ENCODE assay signal across 29 mouse cellular contexts in genomic region chr4:47691207-47691606, GRCm38 (mm10).
DNase-seq lines count a peak whose midpoint lies in the region; ATAC-seq and TF ChIP-seq lines count a peak whose summit lies in the region.
"Had no signal": no experiment of that assay in that cellular context is flagged by ENCODE, and none has a peak within 500 bp of the region (broad histone marks: within the 10 kb centered on the region; RNA-seq: fewer than 3 reads in every experiment).

No protein-coding gene starts in this region.

- no peaks in the 10 kb centered on the region for H3K36me3 ChIP-seq in heart, embryonic 15.5 days
- H3K36me3 ChIP-seq in liver, embryonic 13.5 days: no peaks in the 10 kb centered on the region
- H3K36me3 ChIP-seq in liver, embryonic 15.5 days (replicated peaks): no peaks in the 10 kb centered on the region
- H3K36me3 ChIP-seq in stomach, postnatal 0 days (ENCODE audit: control insufficient read depth, insufficient read depth, low read length): no peaks in the 10 kb centered on the region
- H3K36me3 ChIP-seq: embryonic facial prominence, embryonic 13.5 days; hindbrain, embryonic 12.5 days; intestine, embryonic 15.5 days; midbrain, embryonic 10.5 days; midbrain, embryonic 15.5 days; neural tube, embryonic 15.5 days had no signal

- TF ChIP-seq EP300 in stomach, postnatal 0 days (optimal IDR thresholded peaks at IDR 0.05): no peak

- no peak overlapping the region for H3K4me2 ChIP-seq in heart, embryonic 15.5 days
- H3K4me2 ChIP-seq in liver, embryonic 13.5 days: no peak overlapping the region
- no peak overlapping the region for H3K4me2 ChIP-seq in liver, embryonic 15.5 days
- no peak overlapping the region for H3K4me2 ChIP-seq in stomach, postnatal 0 days (replicated peaks; ENCODE audit: low read depth)
- H3K4me2 ChIP-seq: embryonic facial prominence, embryonic 13.5 days; hindbrain, embryonic 12.5 days; intestine, embryonic 15.5 days; lung, embryonic 14.5 days; midbrain, embryonic 15.5 days; neural tube, embryonic 15.5 days had no signal

- H3K9me3 ChIP-seq in heart, embryonic 15.5 days (replicated peaks): no peaks in the 10 kb centered on the region
- no peaks in the 10 kb centered on the region for H3K9me3 ChIP-seq in liver, embryonic 13.5 days (replicated peaks)
- H3K9me3 ChIP-seq in liver, embryonic 15.5 days (replicated peaks): no peaks in the 10 kb centered on the region
- no peaks in the 10 kb centered on the region for H3K9me3 ChIP-seq in stomach, postnatal 0 days (ENCODE audit: control insufficient read depth, low read length)
- H3K9me3 ChIP-seq: embryonic facial prominence, embryonic 13.5 days; hindbrain, embryonic 12.5 days; intestine, embryonic 15.5 days; midbrain, embryonic 10.5 days; midbrain, embryonic 15.5 days; neural tube, embryonic 15.5 days had no signal

- peak; percentile 35; the same call in 1 of the 2 replicates for ATAC-seq in heart, embryonic 15.5 days (replicated peaks; ENCODE audit: insufficient number of reproducible peaks, insufficient read depth, low FRiP score, low read depth)
- ATAC-seq in liver, embryonic 13.5 days (ENCODE audit: low read depth): peak; percentile 39; the same call in 1 of the 2 replicates
- ATAC-seq in liver, embryonic 15.5 days (ENCODE audit: insufficient read depth): peak; percentile 60
- peak; percentile 86; the same call in 1 of the 2 replicates for ATAC-seq in stomach, postnatal 0 days (ENCODE audit: low FRiP score, low TSS enrichment)
- no peak for ATAC-seq in erythroid progenitor cell, adult 5-6 weeks (replicated peaks; ENCODE audit: low FRiP score, poor library complexity, severe bottlenecking)
- ATAC-seq: forebrain, postnatal 0 days; hindbrain, postnatal 0 days; intestine, embryonic 15.5 days; midbrain, embryonic 15.5 days had no signal

- no peaks in the 10 kb centered on the region for H3K4me1 ChIP-seq in heart, embryonic 15.5 days (replicated peaks)
- no peaks in the 10 kb centered on the region for H3K4me1 ChIP-seq in liver, embryonic 13.5 days (replicated peaks)
- H3K4me1 ChIP-seq in liver, embryonic 15.5 days (replicated peaks): no peaks in the 10 kb centered on the region
- H3K4me1 ChIP-seq in stomach, postnatal 0 days (replicated peaks; ENCODE audit: control insufficient read depth, insufficient read depth): no peaks in the 10 kb centered on the region
- H3K4me1 ChIP-seq: embryonic facial prominence, embryonic 13.5 days; hindbrain, embryonic 12.5 days; intestine, embryonic 15.5 days; midbrain, embryonic 10.5 days; midbrain, embryonic 15.5 days; neural tube, embryonic 15.5 days had no signal

- no peaks in the 10 kb centered on the region for H3K27me3 ChIP-seq in heart, embryonic 15.5 days
- no peaks in the 10 kb centered on the region for H3K27me3 ChIP-seq in liver, embryonic 13.5 days
- no peaks in the 10 kb centered on the region for H3K27me3 ChIP-seq in liver, embryonic 15.5 days
- no peaks in the 10 kb centered on the region for H3K27me3 ChIP-seq in stomach, postnatal 0 days (ENCODE audit: control insufficient read depth, insufficient read depth, low read length)
- H3K27me3 ChIP-seq: embryonic facial prominence, embryonic 13.5 days; hindbrain, embryonic 12.5 days; intestine, embryonic 15.5 days; midbrain, embryonic 15.5 days; neural tube, embryonic 15.5 days had no signal

- no peak overlapping the region for H3K27ac ChIP-seq in heart, embryonic 15.5 days
- no peak overlapping the region for H3K27ac ChIP-seq in liver, embryonic 13.5 days
- H3K27ac ChIP-seq in liver, embryonic 15.5 days (replicated peaks): no peak overlapping the region
- H3K27ac ChIP-seq in stomach, postnatal 0 days (replicated peaks): no peak overlapping the region
- H3K27ac ChIP-seq: embryonic facial prominence, embryonic 13.5 days; hindbrain, embryonic 12.5 days; hindbrain, postnatal 0 days; intestine, embryonic 15.5 days; kidney, postnatal 0 days; midbrain, embryonic 10.5 days; midbrain, embryonic 15.5 days; neural tube, embryonic 15.5 days had no signal

- no peak for DNase-seq in heart, postnatal 36 days
- DNase-seq in liver, embryonic 13.5 days: no peak
- DNase-seq in stomach, postnatal 0 days (ENCODE audit: low spot score): peak; percentile 63
- DNase-seq: adrenal gland, postnatal 25 days; B cell, adult 2 months; cerebellum, adult 11-12 months; cerebellum, adult 9-11 months; forebrain, postnatal 0 days; kidney, adult 8-10 months; kidney, postnatal 4 days; layer of hippocampus, postnatal 36 days; left cerebral cortex, postnatal 4 days; lung, embryonic 14.5 days; lung, postnatal 14 days; retina, postnatal 1 day; right cerebral cortex, postnatal 14 days; thymus, adult 2 months; thymus, postnatal 36 days had no signal

- TF ChIP-seq CTCF in stomach, postnatal 0 days (IDR thresholded peaks at IDR 0.05; ENCODE audit: low read depth): no peak

- intact Hi-C loops in heart, postnatal 36 days (cut with DNase I): no loop called here

- 53% methylated on average over 2 of the region's 2 CpGs for WGBS in heart, embryonic 15.5 days
- WGBS in liver, embryonic 13.5 days (ENCODE audit: insufficient replicate concordance): 15% methylated on average over 2 of the region's 2 CpGs
- 34% methylated on average over 2 of the region's 2 CpGs for WGBS in liver, embryonic 15.5 days (ENCODE audit: insufficient replicate concordance)
- 68% methylated on average over 2 of the region's 2 CpGs for WGBS in stomach, postnatal 0 days

- no peak overlapping the region for H3K9ac ChIP-seq in heart, embryonic 15.5 days
- H3K9ac ChIP-seq in liver, embryonic 13.5 days: no peak overlapping the region
- no peak overlapping the region for H3K9ac ChIP-seq in liver, embryonic 15.5 days
- H3K9ac ChIP-seq in stomach, postnatal 0 days (ENCODE audit: low read length): no peak overlapping the region
- H3K9ac ChIP-seq: embryonic facial prominence, embryonic 13.5 days; forebrain, postnatal 0 days; hindbrain, embryonic 12.5 days; intestine, embryonic 15.5 days; lung, embryonic 14.5 days; midbrain, embryonic 15.5 days; neural tube, embryonic 15.5 days had no signal

- no peak overlapping the region for H3K4me3 ChIP-seq in heart, embryonic 15.5 days
- no peak overlapping the region for H3K4me3 ChIP-seq in liver, embryonic 13.5 days (replicated peaks)
- H3K4me3 ChIP-seq in liver, embryonic 15.5 days (replicated peaks): no peak overlapping the region
- H3K4me3 ChIP-seq in stomach, postnatal 0 days (ENCODE audit: low read depth, low read length): no peak overlapping the region
- H3K4me3 ChIP-seq: embryonic facial prominence, embryonic 13.5 days; hindbrain, embryonic 12.5 days; intestine, embryonic 15.5 days; midbrain, embryonic 10.5 days; midbrain, embryonic 15.5 days; neural tube, embryonic 15.5 days had no signal
